Mouse (Mus musculus) cerebellum, adult 9-10 months (tissue): Measurements from ENCODE around the gene Opn3.

ENCODE experiments used
- DNase-seq: peaks from one replicate; pipeline ENCODE4 v3.0.0; 2022

Opn3 gene

GRCm38 (mm10) chr1:175692246-175692996 is at the start of gene Opn3, which contains the start of gene Chml:
Gene Opn3, minus strand, starts transcription at chr1:175692776.
Gene Chml, minus strand, starts transcription at chr1:175692901.
- peak; percentile 98 for DNase-seq

DNA sequence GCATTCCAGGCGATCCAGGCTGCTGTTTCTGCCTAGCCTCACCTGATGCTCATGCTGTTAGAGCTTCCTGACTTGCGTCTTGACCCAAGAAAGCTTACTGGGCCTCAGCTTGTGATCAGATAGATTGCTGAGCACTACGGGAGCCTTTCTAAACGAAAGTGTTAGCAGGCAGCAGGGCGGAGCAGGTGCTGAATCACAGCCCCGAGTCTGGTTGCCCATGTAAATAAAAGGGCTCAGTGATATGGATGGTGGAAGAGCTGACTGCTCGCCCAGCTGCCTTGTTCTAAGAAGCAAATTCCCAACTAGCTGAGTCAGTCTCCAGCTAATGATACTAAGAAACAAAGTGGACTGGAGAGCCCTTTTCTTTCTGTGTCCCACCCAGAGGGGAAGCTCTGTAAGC is 33.2 kb upstream of the Opn3 start:
- DNase-seq = no peak

DNA sequence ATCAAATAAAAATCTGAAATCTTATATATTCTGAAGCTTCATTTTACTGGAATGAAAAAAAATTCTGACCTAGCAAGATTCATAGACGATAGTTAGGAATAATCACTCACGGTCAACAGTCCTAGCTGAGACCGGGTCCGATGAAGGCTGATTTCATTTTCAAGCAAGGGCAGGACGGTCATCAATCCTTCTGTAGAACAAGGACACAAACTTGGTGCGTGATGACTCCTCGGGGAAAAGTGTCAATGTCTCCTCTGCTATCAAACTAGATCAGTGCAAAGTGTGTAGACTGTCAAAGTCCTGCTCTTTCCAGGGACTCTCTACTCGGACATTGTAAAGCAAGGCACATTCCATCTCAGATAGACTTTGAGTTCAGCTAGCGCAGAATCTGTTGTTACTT is 24.3 kb upstream of the Opn3 start:
- no peak for DNase-seq

- no peak for DNase-seq
Observed at GRCm38 (mm10) chr1:175712338-175712909, 19.8 kb upstream of the Opn3 start.

GRCm38 (mm10) chr1:175708013-175708412 is 15.4 kb upstream of the Opn3 start:
- DNase-seq = no peak

GRCm38 (mm10) chr1:175707599-175707998 is 15.0 kb upstream of the Opn3 start:
- no peak for DNase-seq

DNA sequence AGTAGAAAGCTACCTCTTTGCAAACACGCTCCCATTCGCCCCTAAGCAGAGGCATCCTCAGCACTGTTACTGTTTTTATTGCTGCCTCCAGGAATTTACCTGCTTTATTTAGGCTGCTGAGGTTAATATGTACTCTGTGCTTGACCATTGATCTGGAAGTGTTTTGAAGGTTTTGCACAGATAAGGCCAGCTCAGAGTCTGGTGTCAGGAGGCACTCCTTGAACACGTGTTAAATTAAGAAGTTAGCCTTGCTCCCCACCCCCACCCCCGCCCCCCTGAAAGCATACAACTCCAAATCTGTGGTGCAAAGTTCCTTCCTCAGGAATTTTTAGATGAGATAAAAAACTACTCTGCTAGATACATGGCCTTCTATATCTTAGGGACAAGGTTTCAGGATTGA is 8.6 kb upstream of the Opn3 start:
- no peak for DNase-seq

- no peak for DNase-seq
Observed at GRCm38 (mm10) chr1:175699796-175700195, 7.2 kb upstream of the Opn3 start.

- DNase-seq = no peak
Observed at GRCm38 (mm10) chr1:175699375-175699774, 6.8 kb upstream of the Opn3 start.

GRCm38 (mm10) chr1:175698293-175698692 is 5.7 kb upstream of the Opn3 start, which contains the start of gene Wdr64:
Gene Wdr64, plus strand, starts transcription at chr1:175698593.
- DNase-seq = no peak

DNA sequence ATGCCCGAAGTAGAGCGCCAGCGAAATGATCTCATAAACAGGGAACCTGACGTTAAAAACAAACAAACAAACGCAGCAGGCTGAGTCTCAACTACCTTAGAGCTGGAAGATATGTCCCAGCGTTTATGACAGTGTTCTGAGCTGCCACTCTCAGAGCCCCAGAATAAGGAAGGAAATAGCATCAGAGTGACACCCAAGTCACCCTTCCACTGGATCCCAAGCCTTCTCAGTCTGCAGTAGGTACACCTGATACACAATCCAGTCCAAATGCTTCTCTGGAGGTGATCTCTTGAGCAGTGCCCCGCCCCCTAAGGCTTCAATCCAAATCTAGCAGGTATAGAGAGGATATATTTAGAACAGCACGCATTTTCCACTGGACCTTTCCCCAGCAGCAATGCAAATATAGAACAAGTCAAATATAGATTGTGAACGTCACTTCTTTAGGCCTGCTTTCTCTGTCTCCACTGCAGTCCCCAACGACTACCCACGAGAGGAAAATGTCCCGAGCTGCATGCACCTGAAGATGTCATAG is 919 bp upstream of the Opn3 start:
- DNase-seq = peak; percentile 67

DNA sequence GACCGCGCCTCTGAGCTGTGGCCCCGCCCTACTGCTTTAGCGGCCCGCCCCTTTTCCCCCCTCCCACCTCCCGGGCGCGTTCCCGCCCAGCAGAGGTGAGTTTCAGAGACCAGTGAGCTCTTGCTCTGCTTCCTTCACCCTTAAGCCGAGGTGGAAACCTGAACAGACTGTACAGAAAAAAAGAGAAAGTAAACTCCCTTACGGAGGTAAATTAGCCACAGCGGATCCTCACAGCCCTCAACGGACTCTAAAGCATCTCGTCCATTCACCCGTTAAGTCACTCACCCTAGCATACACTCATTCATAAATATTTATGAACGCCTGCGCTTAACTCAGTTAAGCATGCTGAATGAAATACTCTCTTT is 403 bp upstream of the Opn3 start:
- DNase-seq = no peak

DNA sequence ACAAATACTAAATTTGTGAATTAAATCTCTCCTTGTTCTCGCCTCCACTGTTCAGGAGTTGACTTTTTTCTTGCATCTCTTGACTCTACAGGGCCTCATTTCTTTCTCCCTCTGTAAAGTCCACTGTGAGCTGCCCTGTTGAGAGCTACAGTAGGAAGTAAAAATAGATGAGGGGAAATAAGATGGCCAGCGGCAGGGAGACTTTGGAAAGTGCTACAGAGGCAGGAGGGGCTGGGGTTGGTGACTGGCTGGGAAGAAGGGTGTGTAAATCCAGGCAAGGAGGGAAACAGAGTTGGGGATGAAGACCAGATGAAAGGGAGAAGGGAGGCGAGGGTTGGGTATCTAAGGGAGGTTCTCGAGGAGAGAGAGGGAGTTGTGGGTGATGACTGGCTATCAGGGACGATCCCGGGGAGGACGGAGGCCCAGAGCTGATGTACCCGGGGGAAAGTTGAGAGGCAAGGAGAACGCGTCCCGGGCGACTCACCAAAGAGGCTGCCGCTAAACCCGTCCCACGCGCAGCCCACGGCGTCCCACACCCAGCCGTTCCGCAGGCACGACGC is 810 bp downstream of the Opn3 start:
- DNase-seq = peak; percentile 26

GRCm38 (mm10) chr1:175680995-175681394 is 11.6 kb downstream of the Opn3 start:
- DNase-seq = no peak

GRCm38 (mm10) chr1:175677459-175677858 is 15.1 kb downstream of the Opn3 start:
- DNase-seq = no peak

DNA sequence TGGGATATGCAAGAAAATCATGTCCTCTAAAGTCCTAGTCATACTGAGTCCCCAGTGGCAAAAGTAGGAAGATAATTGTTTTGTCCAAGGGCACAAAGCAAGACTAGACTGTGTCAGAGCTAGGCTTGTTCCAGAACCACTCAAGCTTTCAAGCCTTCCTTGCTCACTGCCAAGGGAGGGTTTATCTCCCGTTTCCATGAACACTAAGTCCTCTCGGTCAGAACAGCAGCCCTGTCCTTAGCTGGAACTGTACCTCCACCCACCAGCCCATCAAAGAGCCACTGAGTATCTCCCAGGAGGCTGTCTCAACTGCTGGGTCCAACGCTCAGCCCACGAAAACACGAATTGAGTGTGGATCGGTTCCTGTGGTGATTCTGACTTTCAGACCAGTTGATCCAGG is 17.5 kb downstream of the Opn3 start:
- DNase-seq = no peak

- no peak for DNase-seq
Observed at GRCm38 (mm10) chr1:175673563-175674325, 18.8 kb downstream of the Opn3 start.

DNA sequence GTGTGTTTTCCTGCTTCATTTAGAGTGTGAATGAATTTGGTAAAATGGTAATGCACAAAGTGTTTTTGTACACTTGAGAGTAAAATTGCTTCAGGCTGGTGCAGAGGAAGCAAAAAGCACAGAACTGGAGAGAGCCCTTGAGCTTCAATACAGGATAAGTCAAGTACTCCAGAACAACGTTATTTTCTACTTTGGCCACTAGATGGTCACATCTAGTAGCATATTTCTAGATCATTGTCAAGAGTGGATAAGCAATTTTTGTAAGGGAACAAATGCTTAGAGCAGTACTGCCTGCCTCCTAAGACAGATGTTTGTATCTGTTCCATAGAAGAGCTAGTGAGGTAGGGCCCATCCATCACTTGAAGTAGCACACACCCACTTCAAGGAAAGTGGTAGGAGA is 20.9 kb downstream of the Opn3 start:
- DNase-seq = no peak

DNA sequence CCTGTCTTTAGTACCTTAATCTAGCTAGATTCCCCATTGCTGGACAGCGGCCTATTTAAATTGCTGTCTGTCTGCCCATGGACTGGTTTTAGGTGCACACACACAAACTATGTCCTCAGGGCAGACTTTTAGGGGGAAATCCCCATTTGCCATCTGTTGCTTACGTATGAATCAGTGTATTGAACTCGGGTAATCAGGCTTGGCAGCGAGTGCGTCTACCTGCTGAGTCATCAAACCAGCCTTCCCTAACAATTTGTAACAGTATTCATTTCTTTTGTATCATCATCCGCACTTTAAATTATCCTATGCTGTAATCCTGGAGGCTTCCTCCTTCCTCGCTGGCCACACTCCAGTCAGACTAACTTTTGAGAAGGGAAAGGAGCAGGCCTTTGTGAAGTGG is 22.5 kb downstream of the Opn3 start:
- no peak for DNase-seq

DNA sequence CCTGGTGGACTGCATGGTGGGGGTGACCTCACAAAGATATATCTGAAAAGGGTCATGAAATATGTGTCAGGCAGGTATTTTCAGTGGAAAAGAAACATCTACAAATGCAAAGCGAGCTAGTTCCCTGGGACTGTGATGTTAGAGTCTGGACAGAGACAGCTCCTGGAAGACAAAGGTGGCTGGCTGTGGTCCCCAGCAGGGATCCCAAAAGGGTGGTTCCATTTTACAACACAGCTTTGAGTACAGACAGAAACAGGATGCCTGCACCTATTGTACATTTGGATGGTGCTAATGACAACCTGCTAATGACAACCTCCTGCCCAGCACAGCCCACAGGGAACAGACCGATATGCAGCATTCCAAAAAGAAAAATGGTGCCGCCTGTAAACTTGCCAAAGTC is 23.1 kb downstream of the Opn3 start:
- DNase-seq = no peak

DNA sequence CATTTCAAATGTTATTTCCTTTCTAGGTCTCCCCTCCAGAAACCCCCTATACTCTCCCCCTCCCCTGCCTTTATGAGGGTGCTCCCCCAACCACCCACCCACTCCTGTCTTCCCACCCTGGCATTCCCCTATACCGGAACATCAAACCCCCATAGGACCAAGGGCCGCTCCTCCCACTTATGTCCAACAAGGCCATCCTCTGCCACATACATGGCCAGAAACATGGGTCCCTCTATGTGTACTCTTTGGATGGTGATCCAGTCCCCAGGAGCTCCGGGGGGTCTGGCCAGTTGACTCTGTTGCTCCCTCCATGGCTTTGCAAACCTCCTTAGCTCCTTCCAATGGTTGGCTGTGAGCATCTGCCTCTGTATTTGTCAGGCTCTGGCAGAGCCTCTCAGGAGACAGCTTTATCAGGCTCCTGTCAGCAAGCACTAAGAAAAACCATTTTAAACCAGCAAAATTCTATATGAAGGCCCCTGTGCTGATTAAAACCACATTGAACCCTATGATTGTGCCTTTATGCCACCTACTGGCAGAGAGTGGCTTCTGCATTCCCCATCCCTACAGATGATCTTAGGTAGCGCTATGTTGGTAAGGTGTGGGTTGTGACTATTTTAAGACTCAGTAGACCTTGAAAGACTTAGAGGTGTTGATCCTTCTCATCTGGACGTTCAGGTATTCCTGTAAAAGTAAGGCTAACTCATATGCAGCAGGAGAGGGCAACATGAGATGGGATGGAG is 23.7 kb downstream of the Opn3 start:
- peak; percentile 19 for DNase-seq

- no peak for DNase-seq
Observed at GRCm38 (mm10) chr1:175659900-175660299, 32.7 kb downstream of the Opn3 start.

DNA sequence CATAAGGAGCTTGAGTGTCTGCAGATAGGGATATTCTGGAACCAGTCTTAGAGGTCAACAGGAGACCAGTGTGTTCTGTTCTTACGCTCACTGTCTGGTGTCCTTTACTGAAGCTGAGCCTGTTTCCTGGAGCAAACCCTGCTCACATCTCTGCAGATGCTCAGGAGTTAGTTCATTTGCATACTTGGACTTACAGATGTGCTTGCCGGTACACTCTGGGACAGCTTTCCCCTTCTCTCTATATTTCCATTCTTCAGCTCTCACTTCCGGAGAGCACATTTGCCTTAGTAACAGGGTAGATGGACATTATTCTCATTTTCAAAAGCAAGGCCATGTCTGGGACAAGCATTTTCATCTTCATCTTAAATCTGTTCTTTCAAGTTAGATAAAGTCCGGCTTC is 44.0 kb downstream of the Opn3 start:
- DNase-seq = no peak
